Mouse (Mus musculus) olfactory bulb, adult 2 months (tissue): ENCODE results near the gene Srm.

Experiments used
- CTCF ChIP-seq: fragments of 200-500 bp; IDR thresholded peaks from 2 replicates; pipeline ENCODE4 v1.5.1; 2012; ENCODE audit warnings: low read depth, mild to moderate bottlenecking, low read length, moderate library complexity; ENCODE audit not compliant: insufficient read depth
- POLR2A ChIP-seq: fragments of 200-500 bp; IDR thresholded peaks from 2 replicates; pipeline ENCODE4 v1.6.1; 2012; ENCODE audit warnings: mild to moderate bottlenecking, low read depth, low read length, moderate library complexity; ENCODE audit not compliant: insufficient read depth

- TF ChIP-seq POLR2A (no peak), CTCF (no peak)
Measured at GRCm38 (mm10) chr4:148604141-148604540, 12.8 kb downstream of the Srm start.
